Mouse (Mus musculus) forebrain, postnatal 0 days (tissue): ENCODE measurements around the gene Postn. TPM values are rescaled to one million over a fixed set of nuclear protein-coding genes. Genes with fewer than 3 reads are reported as not detected.

Experiments used
- ATAC-seq: fragments of 200-750 bp; cut with Nextera tagmentation; 2 replicates; pipeline ENCODE4 v1.8.0; 2017; ENCODE audit warnings: mild to moderate bottlenecking, moderate library complexity
- DNase-seq: peaks from one replicate; pipeline ENCODE4 v3.0.0-alpha.2; 2015
- H3K27ac ChIP-seq: fragments of 300-500 bp; sonication (generic); 2 replicates; pipeline ENCODE4 v1.5.1; 2014; ENCODE audit warnings: low read depth, mild to moderate bottlenecking, antibody characterized with exemption, low read length, moderate library complexity, mixed read lengths
- H3K27me3 ChIP-seq: fragments of 300-500 bp; sonication (generic); 2 replicates; pipeline ENCODE4 v1.6.1; 2014; ENCODE audit warnings: mild to moderate bottlenecking, low read length, mixed read lengths; ENCODE audit not compliant: insufficient read depth
- H3K36me3 ChIP-seq: fragments of 300-500 bp; sonication (generic); 2 replicates; pipeline ENCODE4 v1.6.1; 2014; ENCODE audit warnings: mild to moderate bottlenecking, moderate library complexity; ENCODE audit not compliant: insufficient read depth
- H3K4me1 ChIP-seq: fragments of 300-500 bp; sonication (generic); 2 replicates; pipeline ENCODE4 v1.6.1; 2014; ENCODE audit warnings: antibody characterized with exemption; ENCODE audit not compliant: insufficient read depth
- H3K4me2 ChIP-seq: fragments of 300-500 bp; sonication (generic); 2 replicates; pipeline ENCODE4 v1.6.1; 2014; ENCODE audit warnings: low read depth, mild to moderate bottlenecking, moderate library complexity
- H3K4me3 ChIP-seq: fragments of 300-500 bp; sonication (generic); 2 replicates; pipeline ENCODE4 v1.5.1; 2014; ENCODE audit warnings: low read depth, low read length, mixed read lengths
- H3K9ac ChIP-seq: fragments of 300-500 bp; sonication (generic); 2 replicates; pipeline ENCODE4 v1.6.1; 2014; ENCODE audit warnings: mild to moderate bottlenecking
- H3K9me3 ChIP-seq: fragments of 300-500 bp; sonication (generic); 2 replicates; pipeline ENCODE4 v1.6.1; 2016; ENCODE audit warnings: low read length
- CTCF ChIP-seq: sonication (generic); IDR thresholded peaks from 2 replicates; pipeline ENCODE4 v1.5.1; 2016; ENCODE audit warnings: antibody characterized with exemption, control low read depth, low read depth
- WGBS: fragments of 180-500 bp; shearing (Covaris S2); extraction: QIAGEN DNeasy Blood & Tissue Kit; methylation state at CpG from one replicate; pipeline ENCODE4 v1.1.7; 2014; 5-methylcytosine and 5-hydroxymethylcytosine counted together
- polyA plus RNA-seq: library from polyadenylated mRNA; unstranded; fragments of >200 nt; fragmentation: Nextera tagmentation; extraction: Ambion mirVana; gene quantifications from 2 replicates; pipeline ENCODE4 v1.2.1, GENCODE M21; 2015
- total RNA-seq: library from RNA; depleted of rRNA; stranded (reverse); fragments of >200 nt; gene quantifications from 2 replicates; pipeline ENCODE4 v1.2.3, GENCODE M21; 2014; rRNA removed

The Postn gene
- total RNA-seq (18.4 and 35.0 TPM in 2 replicates), polyA plus RNA-seq (10.4 and 16.3 TPM in 2 replicates)

GRCm38 (mm10) chr3:54360897-54361296, at the start of gene Postn:
Gene Postn (plus strand): TSS chr3:54361109.
- no peak within 1 kb of the TSS for H3K4me3 ChIP-seq
- no peaks in the 10 kb centered on the region for H3K9me3 ChIP-seq
- no peak for DNase-seq

GRCm38 (mm10) chr3:54314055-54314454, 46.9 kb upstream of the Postn start:
- DNase-seq = peak; percentile 54
- Histone ChIP-seq H3K9ac (no peak overlapping the region), H3K4me1 (no peaks in the 10 kb centered on the region), H3K4me2 (no peak overlapping the region), H3K36me3 (peaks cover 8% of the 10 kb centered on the region), H3K27me3 (no peaks in the 10 kb centered on the region), H3K9me3 (no peaks in the 10 kb centered on the region), H3K27ac (no peak overlapping the region), H3K4me3 (no peak overlapping the region)
- peak; percentile 71 for TF ChIP-seq CTCF
- ATAC-seq = peak; percentile 50; the same call in 1 of the 2 replicates
- 23% methylated on average over 2 of the region's 2 CpGs for WGBS

More at GRCm38 (mm10) chr3:54360897-54361296, at the start of gene Postn:
- Histone ChIP-seq H3K9ac (no peak within 1 kb of the TSS), H3K4me2 (no peak within 1 kb of the TSS), H3K4me1 (0 out of 2 replicates have a peak, but pooled peaks cover 4% of the 10 kb centered on the region), H3K27ac (no peak within 1 kb of the TSS), H3K36me3 (no peaks in the 10 kb centered on the region), H3K27me3 (no peaks in the 10 kb centered on the region)
- TF ChIP-seq CTCF = no peak
- 57% methylated on average over 6 of the region's 6 CpGs for WGBS
- no peak for ATAC-seq

- peak; percentile 54; the same call in 1 of the 2 replicates for ATAC-seq
- H3K9ac ChIP-seq = no peak overlapping the region
- TF ChIP-seq CTCF = peak; percentile 73
- H3K4me2 ChIP-seq = no peak overlapping the region
- peak; percentile 62 for DNase-seq
- no peak overlapping the region for H3K4me3 ChIP-seq
- no peaks in the 10 kb centered on the region for H3K27me3 ChIP-seq
- 30% methylated on average over 9 of the region's 9 CpGs for WGBS
- H3K9me3 ChIP-seq = no peaks in the 10 kb centered on the region
- no peaks in the 10 kb centered on the region for H3K36me3 ChIP-seq
- no peak overlapping the region for H3K27ac ChIP-seq
- 0 out of 2 replicates have a peak, but pooled peaks cover 8% of the 10 kb centered on the region for H3K4me1 ChIP-seq
Observed at GRCm38 (mm10) chr3:54352891-54353652, 7.8 kb upstream of the Postn start.

- peak; percentile 78 for TF ChIP-seq CTCF
- 0 out of 2 replicates have a peak, but pooled peaks cover 4% of the 10 kb centered on the region for H3K4me1 ChIP-seq
- H3K36me3 ChIP-seq = no peaks in the 10 kb centered on the region
- H3K4me3 ChIP-seq = no peak overlapping the region
- H3K27ac ChIP-seq = no peak overlapping the region
- DNase-seq = peak; percentile 57
- 56% methylated on average over 3 of the region's 3 CpGs for WGBS
- no peak overlapping the region for H3K4me2 ChIP-seq
- ATAC-seq = peak; percentile 65; the same call in 1 of the 2 replicates
- H3K9ac ChIP-seq = no peak overlapping the region
- H3K9me3 ChIP-seq = no peaks in the 10 kb centered on the region
- no peaks in the 10 kb centered on the region for H3K27me3 ChIP-seq
Observed at GRCm38 (mm10) chr3:54357561-54357960, 3.3 kb upstream of the Postn start.

GRCm38 (mm10) chr3:54358463-54359189, 2.3 kb upstream of the Postn start:
- Histone ChIP-seq H3K27me3 (no peaks in the 10 kb centered on the region), H3K27ac (no peak overlapping the region), H3K9me3 (no peaks in the 10 kb centered on the region), H3K4me3 (no peak overlapping the region), H3K4me2 (no peak overlapping the region; the same call in 1 of the 2 replicates), H3K36me3 (no peaks in the 10 kb centered on the region), H3K9ac (no peak overlapping the region), H3K4me1 (0 out of 2 replicates have a peak, but pooled peaks cover 4% of the 10 kb centered on the region)
- DNase-seq (no peak), ATAC-seq (no peak)
- no peak for TF ChIP-seq CTCF
- WGBS = 67% methylated on average over 15 of the region's 15 CpGs

GRCm38 (mm10) chr3:54361656-54362055, 747 bp downstream of the Postn start:
- H3K9ac ChIP-seq = no peak overlapping the region
- DNase-seq (no peak), ATAC-seq (no peak)
- no peak overlapping the region for H3K4me3 ChIP-seq
- H3K4me2 ChIP-seq = no peak overlapping the region
- H3K9me3 ChIP-seq = no peaks in the 10 kb centered on the region
- no peak overlapping the region for H3K27ac ChIP-seq
- TF ChIP-seq CTCF = no peak
- 0 out of 2 replicates have a peak, but pooled peaks cover 4% of the 10 kb centered on the region for H3K4me1 ChIP-seq
- H3K27me3 ChIP-seq = no peaks in the 10 kb centered on the region
- H3K36me3 ChIP-seq = no peaks in the 10 kb centered on the region

- Histone ChIP-seq H3K36me3 (no peaks in the 10 kb centered on the region), H3K4me1 (no peaks in the 10 kb centered on the region), H3K9ac (no peak overlapping the region), H3K27ac (no peak overlapping the region), H3K4me2 (no peak overlapping the region), H3K4me3 (no peak overlapping the region), H3K27me3 (no peaks in the 10 kb centered on the region), H3K9me3 (no peaks in the 10 kb centered on the region)
- no peak for TF ChIP-seq CTCF
- WGBS = 94% methylated on average over 1 of the region's 1 CpGs
- ATAC-seq (no peak), DNase-seq (no peak)
Observed at GRCm38 (mm10) chr3:54371015-54371414, 10.1 kb downstream of the Postn start.
